Mouse (Mus musculus): ENCODE measurements around the gene D6Ertd527e.

The D6Ertd527e gene

GRCm38 (mm10) chr6:87151427-87151826 is 46.9 kb downstream of the D6Ertd527e start:
- DNase-seq (ENCODE audit: low read depth, low spot score) = no peak

- DNase-seq (ENCODE audit: low read depth, low spot score) = peak; percentile 95
Measured at GRCm38 (mm10) chr6:87152461-87153230, 48.1 kb downstream of the D6Ertd527e start.

- no peak for DNase-seq (ENCODE audit: low read depth, low spot score)
Measured at GRCm38 (mm10) chr6:87153231-87153580, 48.7 kb downstream of the D6Ertd527e start.

GRCm38 (mm10) chr6:87153836-87154235 is 49.3 kb downstream of the D6Ertd527e start:
- DNase-seq (ENCODE audit: low read depth, low spot score) = no peak

GRCm38 (mm10) chr6:87158062-87158623 is 53.6 kb downstream of the D6Ertd527e start:
- no peak for DNase-seq (ENCODE audit: low read depth, low spot score)

GRCm38 (mm10) chr6:87160196-87160595 is 55.6 kb downstream of the D6Ertd527e start:
- no peak for DNase-seq (ENCODE audit: low read depth, low spot score)

- DNase-seq (ENCODE audit: low read depth, low spot score) = no peak
Measured at GRCm38 (mm10) chr6:87161391-87162263, 57.1 kb downstream of the D6Ertd527e start.

Data from A20 (cell line).